Mouse (Mus musculus) bone marrow, adult 2 months (tissue): ENCODE results near the gene Farp2.

ENCODE experiments used
- CTCF ChIP-seq: fragments of 200-500 bp; IDR thresholded peaks from 2 replicates; pipeline ENCODE4 v1.5.1; 2011; ENCODE audit warnings: low read length, control low read depth; ENCODE audit not compliant: control insufficient read depth, insufficient read depth
- POLR2A ChIP-seq: fragments of 200-500 bp; IDR thresholded peaks from 2 replicates; pipeline ENCODE4 v1.6.1; 2011; ENCODE audit warnings: low read depth, mild to moderate bottlenecking, control low read depth, low read length, borderline replicate concordance; ENCODE audit not compliant: control insufficient read depth

DNA sequence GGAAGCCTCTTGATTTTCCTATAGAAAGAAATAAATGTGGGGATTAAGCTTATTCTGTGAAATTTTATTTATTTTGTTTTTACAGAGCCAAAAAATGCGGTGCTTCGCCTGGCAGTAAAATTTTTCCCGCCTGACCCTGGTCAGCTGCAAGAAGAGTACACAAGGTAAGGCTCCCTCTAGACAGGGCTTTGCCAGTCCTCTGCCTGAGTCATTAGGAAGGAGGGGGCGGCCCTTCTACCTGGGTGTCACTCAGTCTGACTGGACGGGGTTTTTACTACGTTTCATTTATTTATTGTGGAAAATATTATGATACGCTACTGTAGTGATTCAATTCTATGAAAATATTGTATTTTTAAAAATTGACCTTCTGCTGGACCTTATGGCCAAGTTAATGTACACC lies 51.3 kb downstream of the Farp2 start:
- TF ChIP-seq POLR2A (no peak), CTCF (no peak)
